Mouse (Mus musculus): ENCODE measurements around the gene Aptx.

Aptx gene

GRCm38 (mm10) chr4:40702797-40703709 is at the start of gene Aptx:
TSS of gene Aptx (minus strand) at chr4:40703194.
- DNase-seq (ENCODE audit: low spot score) = peak; percentile 97

DNA sequence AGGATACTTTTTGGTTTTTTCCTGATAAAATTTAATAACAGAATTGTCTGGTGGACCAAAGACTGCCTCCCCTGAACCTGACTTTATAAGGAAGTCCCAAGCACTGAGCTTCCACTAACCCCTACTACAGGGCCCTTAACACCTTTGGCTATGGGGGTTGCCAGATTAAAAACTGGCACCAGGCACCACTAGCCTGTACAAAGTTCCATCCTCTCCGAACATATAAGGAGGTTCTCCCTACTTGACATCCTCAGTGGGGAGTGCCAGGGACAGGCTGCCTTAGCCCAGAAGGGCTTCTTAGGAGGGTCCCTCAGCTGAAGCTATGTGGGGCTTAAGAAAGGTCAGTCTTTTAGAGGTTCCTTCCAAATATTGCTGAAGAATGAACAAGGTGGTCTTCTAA is 32.4 kb upstream of the Aptx start:
- DNase-seq (ENCODE audit: low spot score) = no peak

DNA sequence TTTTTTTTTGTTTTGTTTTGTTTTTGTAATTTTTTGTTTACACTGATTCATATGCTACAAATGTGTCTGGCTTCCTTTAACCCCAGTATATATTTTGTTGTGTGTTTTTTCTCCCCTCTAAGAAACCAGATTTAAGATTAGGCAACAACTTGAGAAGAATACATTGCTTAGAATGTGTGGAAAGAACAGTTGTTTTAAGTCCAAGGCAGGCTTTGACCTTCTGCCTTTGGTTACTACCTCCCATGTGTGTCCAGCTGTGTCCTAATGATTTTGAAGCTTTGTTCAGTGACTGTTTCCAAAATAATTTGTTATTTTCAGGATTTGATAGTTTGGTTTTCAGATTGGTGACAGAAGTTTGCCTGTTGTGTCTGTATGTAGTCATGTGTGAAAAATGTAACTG is 28.3 kb upstream of the Aptx start:
- DNase-seq (ENCODE audit: low spot score) = no peak

- no peak for DNase-seq (ENCODE audit: low spot score)
These were observed 24.3 kb upstream of the Aptx start for GRCm38 (mm10) chr4:40727247-40727646.

DNA sequence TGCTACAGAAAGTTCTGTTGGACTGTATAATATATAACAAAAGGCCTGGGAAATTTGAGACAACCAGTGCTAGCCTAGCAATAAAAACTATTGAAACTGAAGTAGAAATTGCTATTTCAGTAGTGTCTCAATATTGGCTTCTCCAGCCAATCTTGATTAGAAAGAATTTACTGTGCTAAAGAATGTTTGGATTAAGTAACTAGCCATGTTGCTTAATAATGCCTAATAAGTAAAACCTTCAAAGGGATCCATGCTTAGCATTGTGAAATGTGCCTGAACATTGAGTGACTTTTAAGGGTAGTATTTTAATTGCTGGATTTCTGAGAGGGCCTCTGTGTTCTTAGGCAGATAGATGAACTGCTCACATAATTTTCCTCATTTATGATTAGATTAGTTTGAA is 22.6 kb upstream of the Aptx start:
- no peak for DNase-seq (ENCODE audit: low spot score)

DNA sequence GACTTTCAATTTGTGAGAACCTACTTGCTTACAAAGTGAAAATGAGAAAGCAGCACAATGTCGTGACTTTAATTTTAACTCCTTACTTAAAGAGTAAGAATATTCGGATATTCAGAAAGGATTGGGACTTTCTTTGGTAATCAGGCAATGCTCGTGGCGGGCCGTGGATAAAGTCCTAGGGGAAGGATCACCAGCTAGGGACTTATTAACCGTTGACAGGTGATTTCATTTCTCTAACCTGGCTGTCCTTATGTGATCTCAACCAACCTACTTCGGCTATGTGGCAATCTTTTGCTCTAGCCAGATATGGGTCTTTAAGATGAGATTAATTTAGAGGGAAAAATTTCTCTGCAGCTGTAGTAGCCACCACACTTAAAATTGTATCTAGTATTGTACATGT is 22.1 kb upstream of the Aptx start:
- no peak for DNase-seq (ENCODE audit: low spot score)

DNA sequence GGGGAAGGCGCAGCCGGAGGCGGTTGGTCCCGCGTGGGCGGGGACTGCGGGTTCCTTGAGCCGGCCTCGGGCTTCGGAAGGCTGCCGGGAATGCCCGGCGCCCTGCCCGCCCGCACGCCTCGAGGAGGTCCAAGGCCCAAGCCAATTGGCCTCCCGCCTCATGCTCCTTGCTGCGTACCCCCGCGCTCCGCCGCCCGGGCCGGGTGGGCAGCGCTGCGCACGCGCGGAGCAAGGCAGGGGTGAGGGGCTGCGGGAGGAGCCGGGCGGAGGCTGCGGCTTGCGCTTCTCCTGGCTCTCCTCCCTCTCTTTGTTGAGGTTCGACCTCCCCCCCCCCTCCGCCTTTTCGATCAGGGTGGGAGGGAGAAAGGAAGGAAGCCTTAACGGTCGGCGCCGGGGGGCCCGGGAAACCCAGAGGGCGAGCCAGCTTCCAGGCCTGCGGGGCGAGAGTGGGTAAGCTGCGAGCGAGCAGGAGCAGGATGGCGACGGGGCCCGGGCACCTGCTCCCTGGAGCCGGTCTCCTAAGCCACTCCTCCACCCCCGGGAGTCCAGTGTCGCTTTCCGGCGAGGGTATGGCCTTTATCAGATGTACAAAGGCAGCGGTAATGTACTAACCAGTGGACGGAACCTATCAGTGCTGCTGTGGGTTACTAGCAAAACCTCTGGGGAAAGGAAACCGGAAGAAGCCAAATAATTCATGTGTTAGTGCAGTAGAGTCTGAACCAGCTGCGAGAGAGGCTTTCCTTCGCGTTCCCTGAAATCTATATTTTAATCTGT is 19.9 kb upstream of the Aptx start:
- DNase-seq (ENCODE audit: low spot score) = peak; percentile 78

DNA sequence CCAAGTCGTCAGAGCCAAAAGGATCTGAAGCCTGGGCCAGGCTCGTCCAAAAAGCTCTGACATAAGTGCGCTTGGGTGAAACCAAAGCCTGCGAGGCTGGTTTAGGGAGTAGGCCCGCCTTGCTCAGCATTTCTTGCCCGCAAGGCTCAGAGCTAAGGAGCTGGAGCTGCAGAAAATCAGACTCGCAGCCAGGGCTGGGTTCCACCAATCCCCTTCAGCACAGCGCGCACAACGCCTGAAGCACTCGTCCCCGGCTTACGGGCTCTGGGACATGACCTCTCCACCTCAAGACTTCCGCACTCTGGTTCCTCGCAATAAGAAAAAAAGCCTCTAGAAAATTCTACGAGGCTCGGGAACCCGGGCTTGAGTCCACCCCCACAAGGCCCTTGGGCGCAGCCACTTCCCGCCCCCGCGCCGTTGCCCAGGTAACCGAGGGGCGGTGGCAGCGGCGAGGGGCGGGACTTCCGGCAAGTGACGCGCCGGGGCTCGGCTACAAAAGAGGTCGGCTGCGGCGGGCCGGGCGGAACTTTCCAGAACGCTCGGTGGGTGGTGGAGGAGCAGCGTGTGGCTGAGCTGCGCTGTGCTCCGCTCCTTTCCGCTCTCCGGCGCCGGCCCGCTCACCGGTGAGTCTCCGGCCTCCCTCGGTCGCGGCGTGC is 19.1 kb upstream of the Aptx start, which contains the start of gene Dnaja1:
TSS of gene Dnaja1 (plus strand) at position 140 of the 656 bp plus-strand sequence.
- DNase-seq (ENCODE audit: low spot score) = peak; percentile 95

- DNase-seq (ENCODE audit: low spot score) = no peak
These were observed 17.9 kb upstream of the Aptx start for GRCm38 (mm10) chr4:40720910-40721309.

- DNase-seq (ENCODE audit: low spot score) = no peak
These were observed 14.1 kb upstream of the Aptx start for GRCm38 (mm10) chr4:40717141-40717540.

DNA sequence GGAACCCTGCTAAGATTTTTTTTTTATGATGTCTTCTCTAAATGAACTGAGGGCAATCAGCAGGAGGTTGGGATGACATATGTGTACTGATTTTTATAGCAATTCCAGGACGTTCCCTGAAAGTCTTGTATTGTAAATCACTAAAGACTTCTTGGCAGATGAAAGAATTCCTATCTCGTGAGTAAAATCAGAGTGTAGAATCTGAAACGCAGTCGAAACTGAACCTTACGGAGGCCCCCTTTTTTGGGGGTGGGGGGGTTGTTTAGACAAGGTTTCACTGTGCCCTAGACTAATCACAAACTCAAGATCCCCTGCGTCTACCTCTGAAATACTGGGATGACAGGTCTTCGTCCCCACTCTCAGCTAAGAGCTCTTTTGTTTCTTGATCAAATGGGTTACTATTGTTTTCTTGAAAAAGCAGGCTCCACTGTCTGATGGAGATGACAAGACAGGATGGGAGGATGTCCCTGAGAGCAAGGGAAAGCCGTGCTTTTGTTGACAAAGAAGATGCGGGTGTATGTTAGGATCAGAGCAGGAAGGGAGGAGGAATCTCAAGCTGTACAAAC is 799 bp upstream of the Aptx start:
- DNase-seq (ENCODE audit: low spot score) = peak; percentile 35

DNA sequence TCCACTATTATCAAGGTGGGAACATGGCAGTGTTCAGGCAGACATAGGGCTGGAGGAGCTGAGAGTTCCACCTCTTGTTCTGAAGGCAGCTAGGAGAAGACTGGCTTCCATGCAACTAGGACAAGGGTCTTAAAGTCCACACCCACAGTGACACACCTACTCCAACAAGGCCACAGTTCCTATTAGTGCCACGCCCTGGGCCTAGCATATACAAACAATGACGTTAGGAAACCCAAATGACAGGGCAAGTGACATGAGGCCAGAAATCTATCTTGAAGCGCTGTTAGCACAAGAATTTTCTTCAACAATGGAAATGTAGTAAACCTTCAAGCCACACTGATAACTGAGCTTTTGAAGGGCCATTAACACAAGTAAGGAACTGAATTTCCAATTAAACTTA is 1.2 kb downstream of the Aptx start:
- peak; percentile 14 for DNase-seq (ENCODE audit: low spot score)

DNA sequence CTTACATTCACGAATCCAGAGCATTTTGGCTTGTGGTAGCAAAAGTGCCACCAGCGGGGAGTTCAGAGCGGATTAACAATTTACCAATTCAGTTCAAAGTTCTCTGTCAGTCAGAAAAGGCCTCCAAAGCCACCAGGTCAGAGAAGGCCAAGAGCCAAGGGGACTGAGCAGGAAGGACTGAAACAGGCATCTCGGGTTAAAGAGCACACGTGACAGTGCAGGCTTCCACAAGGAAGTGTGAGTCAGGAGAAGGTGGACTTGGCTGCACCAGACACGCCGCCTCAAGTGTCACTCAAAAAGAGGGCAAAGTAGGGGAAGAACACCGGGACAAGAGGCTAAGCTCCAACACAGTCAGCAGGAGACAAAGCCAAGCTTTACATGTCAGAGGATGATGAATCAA is 2.8 kb downstream of the Aptx start:
- DNase-seq (ENCODE audit: low spot score) = no peak

- no peak for DNase-seq (ENCODE audit: low spot score)
These were observed 5.9 kb downstream of the Aptx start for GRCm38 (mm10) chr4:40697059-40697458.

DNA sequence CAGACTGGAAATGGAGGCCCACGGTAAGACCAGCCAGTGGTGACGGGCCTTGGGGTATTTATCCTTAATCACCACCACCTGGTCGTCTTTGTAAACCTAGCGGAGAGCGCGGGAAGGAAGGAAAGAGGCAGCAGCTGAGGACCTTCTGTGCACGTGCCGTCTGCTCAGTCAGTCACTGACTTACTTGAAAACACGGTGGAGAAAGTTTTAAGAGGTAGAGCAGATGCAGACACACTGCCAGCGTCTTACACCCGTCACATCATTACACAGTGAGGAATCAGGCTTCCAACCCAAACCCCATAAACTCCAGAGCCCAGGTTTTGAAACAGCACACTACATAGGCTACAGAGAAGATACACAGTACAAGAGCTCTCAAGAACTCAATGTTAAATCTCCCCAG is 11.9 kb downstream of the Aptx start:
- no peak for DNase-seq (ENCODE audit: low spot score)

DNA sequence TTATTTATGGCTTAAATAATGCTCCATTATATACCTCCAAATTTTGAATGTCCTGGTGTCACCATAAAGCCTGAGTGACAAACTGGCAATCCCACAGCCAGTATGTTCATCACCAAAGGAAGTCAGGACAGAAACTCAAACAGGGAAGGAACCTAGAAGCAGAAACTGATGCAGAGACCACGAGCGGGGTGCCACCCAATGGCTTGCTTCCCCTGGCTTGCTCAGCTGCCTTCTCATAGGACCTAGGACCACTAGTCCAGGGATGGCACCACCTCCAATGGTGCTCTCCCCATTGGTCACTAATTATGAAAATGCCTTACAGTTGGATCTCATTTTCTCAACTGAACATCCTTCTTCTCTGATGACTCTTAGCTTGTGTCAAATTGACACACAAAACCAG is 19.7 kb downstream of the Aptx start:
- DNase-seq (ENCODE audit: low spot score) = no peak

DNA sequence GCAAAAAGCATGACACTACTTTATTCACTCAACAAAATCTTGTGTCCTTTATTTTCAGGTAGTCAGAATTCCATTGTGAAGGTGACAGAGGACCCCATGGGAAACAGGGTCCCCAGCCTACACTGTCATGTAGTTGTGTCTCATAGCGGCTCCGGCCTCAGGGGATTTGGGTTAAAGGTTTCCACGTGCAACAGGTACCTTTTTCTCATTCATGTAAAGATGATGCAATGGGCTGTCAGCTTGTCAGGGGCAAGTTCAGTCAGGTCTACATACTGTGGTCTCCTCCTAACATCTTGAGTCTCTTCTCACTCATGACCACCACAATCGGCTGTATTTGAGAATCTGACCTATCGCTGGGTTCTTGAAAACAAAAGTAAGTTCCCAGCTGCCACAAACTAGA is 20.6 kb downstream of the Aptx start:
- no peak for DNase-seq (ENCODE audit: low spot score)

DNA sequence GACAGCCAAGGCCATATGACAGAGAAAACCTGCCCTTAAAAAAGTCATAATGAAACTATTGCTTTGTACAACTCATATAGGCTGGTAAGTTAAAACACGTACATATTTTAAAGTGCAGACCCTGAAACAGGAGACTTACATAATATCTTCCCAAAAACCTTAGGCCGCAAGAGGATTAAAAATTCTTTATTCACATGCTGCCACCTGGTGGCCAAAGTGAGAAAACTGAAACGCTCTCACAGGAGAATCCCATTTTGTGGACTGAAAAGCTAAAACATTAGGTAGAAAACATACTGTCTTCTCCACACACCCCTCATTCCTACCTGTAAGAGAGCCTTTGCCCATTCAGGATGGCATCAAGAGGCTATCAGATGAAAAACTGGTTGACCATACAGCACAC is 21.1 kb downstream of the Aptx start:
- DNase-seq (ENCODE audit: low spot score) = peak; percentile 68

DNA sequence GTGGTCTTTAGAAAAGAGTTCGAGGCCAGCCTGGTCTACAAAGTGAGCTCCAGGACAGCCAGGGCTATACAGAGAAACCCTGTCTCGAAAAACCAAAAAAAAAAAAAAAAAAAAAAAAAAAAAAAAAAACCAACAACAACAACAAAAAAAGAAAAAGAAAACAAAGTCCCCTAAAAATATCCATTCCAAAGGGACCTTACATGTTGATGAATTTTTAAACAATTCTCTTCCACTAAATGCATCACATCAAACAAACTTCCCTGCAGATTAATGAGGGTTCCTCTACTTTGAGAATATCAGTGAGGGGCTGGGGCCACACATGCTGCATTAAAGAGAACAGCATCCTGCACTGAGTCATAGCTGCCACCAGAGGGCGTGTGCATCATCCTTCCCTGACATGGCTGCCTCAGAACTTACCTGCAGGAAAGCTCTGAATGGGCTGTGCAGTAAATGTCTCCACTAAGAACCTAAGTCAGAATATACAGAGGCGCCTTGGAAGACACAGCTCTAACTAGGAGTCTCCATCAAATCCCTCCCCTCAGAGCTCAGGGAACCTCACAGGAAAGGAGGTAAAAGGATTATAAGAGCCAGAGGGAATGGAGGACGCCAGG is 22.6 kb downstream of the Aptx start:
- peak; percentile 53 for DNase-seq (ENCODE audit: low spot score)

GRCm38 (mm10) chr4:40677132-40677531 is 25.9 kb downstream of the Aptx start:
- no peak for DNase-seq (ENCODE audit: low spot score)

DNA sequence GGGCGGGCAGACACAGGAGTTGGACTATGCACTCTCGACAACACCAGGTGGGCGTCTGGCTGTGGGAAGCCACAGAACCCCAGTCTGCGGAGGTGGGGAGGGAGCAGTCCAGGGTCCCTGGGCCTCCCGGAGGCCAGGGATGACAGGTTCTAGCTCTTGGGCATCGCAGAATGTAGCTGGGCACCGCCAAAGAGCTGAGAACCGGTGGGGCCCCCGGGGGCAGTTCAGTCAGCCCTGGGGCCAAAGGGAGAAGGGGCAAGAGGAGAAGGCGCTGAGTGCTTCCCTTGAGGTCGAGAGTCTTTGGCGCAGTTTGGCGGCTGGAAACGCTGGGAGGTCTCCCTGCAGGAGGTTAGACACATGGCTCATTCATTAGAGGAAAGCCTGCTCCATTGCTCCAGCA is 26.7 kb downstream of the Aptx start:
- no peak for DNase-seq (ENCODE audit: low spot score)

DNA sequence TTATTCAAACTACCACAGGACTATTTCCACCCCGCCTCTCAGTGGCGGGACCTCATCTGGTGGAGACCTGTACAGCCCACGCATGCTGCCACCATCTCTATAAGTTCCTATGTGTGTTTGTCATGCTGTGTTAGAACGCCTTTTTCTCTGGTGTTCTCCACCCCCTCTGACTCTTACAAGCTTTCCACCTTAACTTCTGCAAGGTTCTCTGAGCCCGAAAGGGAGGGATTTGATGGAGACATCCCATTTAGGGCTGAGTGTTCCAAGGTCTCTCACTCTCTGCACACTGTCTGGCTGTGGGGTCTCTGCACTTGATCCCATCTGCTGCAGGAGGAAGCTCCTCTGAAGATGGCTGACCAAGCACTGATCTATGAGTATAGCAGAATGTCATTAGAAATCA is 29.5 kb downstream of the Aptx start:
- DNase-seq (ENCODE audit: low spot score) = no peak
